Mouse (Mus musculus) thymus, postnatal 36 days (tissue): ENCODE measurements around the gene Cs.
"Not testable (repeated sequence)": the region's sequence is repeated elsewhere in the genome, so short reads cannot be mapped to it uniquely, and the experiment has no call there.

Source experiments
- DNase-seq, 2 experiments: peaks; one replicate each; pipeline ENCODE4 v3.0.0; 2022; ENCODE audit warnings: mixed read lengths in 2 of 2

Gene Cs

GRCm38 (mm10) chr10:128337306-128338181 is at the start of gene Cs:
Cs (plus strand) TSS chr10:128337734.
- DNase-seq, result peak; percentile 97

DNA sequence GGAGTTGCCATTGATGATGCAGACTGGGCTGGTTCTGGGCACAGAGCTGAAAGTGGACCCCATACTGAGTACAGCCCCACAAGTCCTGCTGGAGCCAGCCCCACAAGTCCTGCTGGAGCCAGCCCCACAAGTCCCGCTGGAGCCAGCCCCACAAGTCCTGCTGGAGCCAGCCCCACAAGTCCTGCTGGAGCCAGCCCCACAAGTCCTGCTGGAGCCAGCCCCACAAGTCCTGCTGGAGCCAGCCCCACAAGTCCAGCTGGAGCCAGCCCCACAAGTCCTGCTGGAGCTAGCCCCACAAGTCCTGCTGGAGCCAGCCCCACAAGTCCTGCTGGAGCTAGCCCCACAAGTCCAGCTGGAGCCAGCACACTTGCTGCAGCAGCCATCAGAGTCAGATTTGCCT is 46.9 kb upstream of the Cs start:
- DNase-seq, result not testable (repeated sequence)

- DNase-seq, result no peak
Measured at GRCm38 (mm10) chr10:128296370-128297090, 41.0 kb upstream of the Cs start.

DNA sequence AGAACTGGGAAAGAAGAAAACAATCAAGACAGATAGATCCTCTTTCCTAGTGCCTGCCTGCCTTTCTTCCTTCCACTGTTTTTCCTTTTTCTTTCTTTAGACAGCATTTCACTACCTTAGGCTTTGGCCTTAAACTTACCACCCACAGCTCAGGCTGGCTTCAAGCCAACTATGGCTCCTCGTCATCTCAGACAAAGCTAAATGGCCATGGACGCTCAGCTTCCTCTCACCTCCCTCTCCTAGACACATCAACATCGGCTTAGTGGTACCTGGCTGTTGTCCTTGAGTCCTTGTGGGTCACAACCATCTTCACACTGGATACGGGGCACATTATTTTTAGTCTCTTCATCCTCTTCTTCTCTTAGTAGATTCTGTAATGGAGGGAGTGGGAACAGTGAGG is 40.3 kb upstream of the Cs start:
- no peak for DNase-seq

GRCm38 (mm10) chr10:128297622-128298021 is 39.9 kb upstream of the Cs start:
- DNase-seq, result no peak

GRCm38 (mm10) chr10:128298243-128298642 is 39.3 kb upstream of the Cs start:
- no peak for DNase-seq

DNA sequence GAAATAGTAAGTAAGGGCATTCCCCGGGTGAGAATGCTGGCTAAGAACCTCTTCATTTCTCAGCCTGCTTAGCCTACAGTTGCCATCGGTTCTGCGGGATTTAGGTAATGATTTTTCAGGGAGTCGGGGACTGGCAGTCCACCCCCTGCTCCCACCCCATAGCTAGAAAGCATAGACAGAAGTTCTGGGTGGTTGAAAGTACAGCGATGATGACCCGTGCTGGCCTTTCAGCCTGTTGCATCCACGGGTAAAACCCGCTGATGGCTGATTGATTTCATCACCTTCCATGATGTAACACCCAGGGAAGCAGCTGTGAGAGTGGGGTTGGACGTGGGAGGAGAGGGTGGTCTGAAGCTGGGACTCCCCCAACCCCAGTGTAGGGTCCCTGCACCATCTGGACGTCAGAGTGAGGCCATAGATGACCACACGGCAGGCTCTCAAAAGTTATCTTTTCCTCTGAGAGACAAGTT is 38.8 kb upstream of the Cs start, which contains the start of gene Il23a:
Il23a (minus strand) TSS at position 51 of the 470 bp plus-strand sequence.
- DNase-seq, result no peak

- DNase-seq, result no peak
Measured at GRCm38 (mm10) chr10:128302357-128302756, 35.2 kb upstream of the Cs start.

DNA sequence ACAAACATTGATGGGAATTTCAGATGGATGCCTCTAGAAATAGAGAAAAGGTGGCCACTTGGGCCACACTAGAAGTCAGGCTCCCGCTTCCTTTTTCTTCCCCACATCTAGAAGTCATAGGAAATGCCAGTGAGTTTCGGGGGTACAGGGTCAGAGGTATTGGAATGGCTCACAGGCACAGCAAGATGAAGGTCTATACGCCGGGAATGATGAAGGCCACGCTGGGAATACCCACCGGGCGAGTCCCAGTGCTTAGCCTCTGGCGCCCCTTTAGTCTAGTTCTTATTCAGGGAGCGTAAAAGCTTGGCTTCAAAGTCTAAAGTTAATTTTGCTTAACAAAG is 34.8 kb upstream of the Cs start:
- DNase-seq, result no peak

- DNase-seq, result peak; percentile 100
Measured at GRCm38 (mm10) chr10:128303126-128304021, 34.2 kb upstream of the Cs start, which contains the start of gene Pan2. Pan2 (plus strand) TSS chr10:128303335.

- DNase-seq, result no peak
Measured at GRCm38 (mm10) chr10:128309654-128310053, 27.9 kb upstream of the Cs start.

DNA sequence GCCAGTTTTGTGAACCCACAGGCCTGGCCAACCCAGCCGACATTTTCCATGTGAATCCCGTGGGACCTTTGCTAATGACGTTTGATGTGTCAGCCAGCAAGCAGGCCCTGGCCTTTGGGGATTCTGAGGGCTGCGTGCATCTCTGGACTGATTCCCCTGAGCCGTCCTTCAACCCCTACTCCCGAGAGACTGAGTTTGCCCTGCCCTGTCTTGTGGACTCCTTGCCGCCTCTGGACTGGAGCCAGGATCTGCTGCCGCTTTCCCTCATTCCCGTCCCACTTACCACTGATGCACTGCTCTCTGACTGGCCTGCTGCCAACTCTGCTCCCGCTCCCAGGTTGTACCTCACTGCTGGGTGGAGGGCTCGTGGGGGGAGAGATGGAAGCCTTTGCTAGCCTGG is 27.4 kb upstream of the Cs start:
- no peak for DNase-seq

DNA sequence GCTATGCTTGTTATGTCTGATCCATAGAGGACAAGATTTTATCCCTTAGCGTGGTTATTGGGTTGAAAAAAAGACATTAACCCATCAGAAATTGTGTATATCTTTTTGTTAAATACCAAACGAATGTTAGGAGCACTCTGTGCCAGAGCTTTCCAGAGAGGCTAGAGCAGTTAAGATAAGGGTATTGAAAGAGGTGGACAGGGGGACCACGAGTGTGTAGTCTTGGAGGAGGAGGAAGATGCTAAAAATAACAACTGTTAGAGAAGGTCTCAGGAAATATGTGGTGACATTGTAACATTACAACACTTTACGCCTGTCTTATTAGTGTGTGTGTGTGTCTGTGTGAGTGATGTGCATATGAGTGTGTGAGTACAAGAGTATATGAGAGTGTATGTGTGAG is 26.6 kb upstream of the Cs start:
- no peak for DNase-seq

GRCm38 (mm10) chr10:128315578-128315977 is 22.0 kb upstream of the Cs start:
- DNase-seq, result no peak

DNA sequence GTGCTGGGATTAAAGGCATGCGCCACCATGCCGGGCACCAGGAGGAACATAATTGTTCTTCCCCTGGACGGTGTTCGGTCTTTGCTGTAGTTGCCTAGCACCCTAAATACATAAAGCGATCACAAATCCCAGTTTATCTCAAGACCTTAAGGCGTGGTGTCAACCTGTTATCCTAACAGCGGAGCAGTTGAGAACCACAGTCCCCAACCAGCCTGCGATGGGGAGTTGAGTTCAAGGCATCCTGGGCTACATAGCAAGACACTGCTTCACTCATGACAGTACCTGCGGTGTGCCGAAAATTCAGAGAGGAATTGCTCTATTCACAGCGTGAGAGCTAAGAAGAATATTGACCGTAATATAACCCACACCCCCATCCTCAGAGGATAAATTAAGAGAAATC is 15.9 kb upstream of the Cs start:
- DNase-seq, result no peak

DNA sequence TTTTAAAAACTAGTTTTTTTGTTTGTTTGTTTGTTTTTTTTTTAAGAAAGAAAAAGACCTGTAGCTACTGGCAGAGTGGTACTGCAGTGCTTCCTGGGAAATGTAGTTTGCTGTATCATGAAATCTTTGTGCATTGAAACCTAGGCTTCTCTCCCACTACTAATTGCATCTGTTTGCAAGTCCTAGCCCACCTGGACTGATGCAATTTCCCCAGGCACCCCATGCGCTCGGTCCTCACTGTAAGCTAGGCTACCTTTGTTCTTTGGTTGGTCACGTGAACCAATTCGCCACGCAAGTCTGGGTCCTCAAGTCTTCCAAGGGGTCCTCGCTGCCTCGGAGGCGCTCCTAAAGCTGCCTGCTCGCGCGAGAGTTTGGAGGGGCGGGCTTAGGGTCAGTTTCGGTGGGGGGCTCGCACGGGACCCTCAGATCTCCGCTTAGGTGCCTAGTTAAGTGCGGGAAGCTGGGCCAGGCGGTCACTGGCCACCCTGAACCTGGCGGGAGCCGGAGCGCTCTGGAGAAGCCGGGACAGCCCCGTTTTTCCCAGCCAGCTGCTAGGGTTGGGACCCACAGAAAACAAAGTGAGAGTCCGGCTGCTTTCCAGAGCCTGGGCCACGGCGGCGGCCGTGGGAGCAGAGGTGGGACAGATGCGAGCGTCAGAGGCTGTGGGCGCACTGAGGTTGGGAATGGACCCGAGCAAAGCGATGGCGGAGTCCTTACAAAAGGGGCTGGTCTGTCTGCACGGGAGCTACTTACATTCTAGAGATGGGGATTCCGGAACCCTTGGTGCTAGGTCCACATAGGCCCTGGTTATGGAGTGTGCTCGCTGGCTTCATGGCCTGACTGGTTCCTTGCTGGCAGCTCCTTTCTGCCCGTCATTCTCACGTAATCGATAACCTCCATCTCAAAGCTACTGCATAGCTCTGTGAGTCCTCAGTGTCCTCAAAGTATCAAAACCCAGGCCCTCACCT is 15.1 kb upstream of the Cs start, which contains the start of gene Cnpy2:
Cnpy2 (plus strand) TSS at position 319 of the 968 bp plus-strand sequence.
- DNase-seq, result peak; percentile 78 to 84

DNA sequence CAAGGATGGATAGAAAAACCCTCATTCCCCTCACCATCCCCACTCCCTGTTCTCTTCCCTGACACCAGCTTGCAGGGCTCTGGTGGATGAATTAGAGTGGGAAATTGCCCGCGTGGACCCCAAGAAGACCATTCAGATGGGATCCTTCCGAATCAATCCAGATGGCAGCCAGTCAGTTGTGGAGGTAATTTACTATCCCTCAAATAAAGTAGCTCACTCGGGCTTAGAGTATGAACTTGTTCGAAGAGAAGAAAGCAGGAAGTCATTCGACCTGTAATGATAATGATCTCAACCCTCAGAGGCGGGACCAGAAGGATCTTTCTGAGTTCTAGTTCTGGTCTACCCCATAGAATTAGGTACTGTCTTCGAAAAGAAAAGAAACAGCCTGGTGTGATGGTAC is 14.0 kb upstream of the Cs start:
- peak in 1 of 2 experiments; percentile 6 for DNase-seq

- no peak for DNase-seq
Measured at GRCm38 (mm10) chr10:128326825-128327224, 10.7 kb upstream of the Cs start.

DNA sequence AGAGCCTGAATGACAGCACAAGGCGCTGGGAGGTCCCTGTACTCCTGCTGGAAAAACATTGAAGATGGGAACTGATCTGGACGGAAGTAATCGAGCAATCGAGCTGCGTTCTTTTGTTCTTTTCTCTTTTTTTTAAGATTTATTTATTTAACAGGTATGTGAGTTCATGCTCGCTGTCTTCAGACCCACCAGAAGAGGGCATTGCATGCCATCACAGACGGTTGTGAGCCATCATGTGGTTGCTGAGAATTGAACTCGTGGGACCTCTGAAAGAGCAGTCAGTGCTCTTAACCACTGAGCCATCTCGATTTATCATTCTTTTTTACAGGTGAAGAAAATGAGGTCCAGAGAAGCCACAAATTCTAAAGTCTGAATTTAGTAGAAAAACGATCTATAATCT is 9.9 kb upstream of the Cs start:
- no peak for DNase-seq

GRCm38 (mm10) chr10:128332358-128333249 is 4.9 kb upstream of the Cs start:
- not testable (repeated sequence) for DNase-seq
